Mouse (Mus musculus): ENCODE results near the gene Zfp750. TPM values are rescaled to one million over a fixed set of nuclear protein-coding genes. Genes with fewer than 3 reads are reported as not detected.

The Zfp750 gene
- polyA plus RNA-seq, 1 experiment from 2014 or later, result 0.66 TPM

DNA sequence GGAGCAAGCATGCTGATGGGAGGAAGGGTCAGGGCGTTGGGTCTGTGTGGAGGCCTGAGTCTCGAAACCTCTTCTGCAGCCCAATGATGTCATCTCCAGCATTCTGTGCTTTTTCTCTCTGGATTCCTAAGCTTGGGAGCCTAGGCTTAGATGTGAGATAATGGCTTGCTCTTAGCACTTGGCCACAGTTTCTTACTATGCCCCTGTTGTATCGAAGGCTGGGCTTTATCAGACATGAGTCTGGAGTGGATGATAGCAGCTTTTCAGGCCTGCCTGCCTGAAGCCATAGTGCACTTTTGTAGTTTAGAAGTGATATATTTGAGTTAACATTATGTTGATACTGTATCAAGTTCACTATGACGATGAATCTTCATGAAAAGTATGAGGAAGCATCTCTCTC is 17.6 kb downstream of the Zfp750 start:
- ATAC-seq, result no peak
- Histone ChIP-seq H3K9me3 (ENCODE audit: control insufficient read depth, low read length) (no peaks in the 10 kb centered on the region), H3K4me2 (ENCODE audit: low read length) (no peak overlapping the region), H3K36me3 (ENCODE audit: control insufficient read depth, insufficient read depth) (peaks cover 2% of the 10 kb centered on the region), H3K27me3 (replicated peaks; ENCODE audit: control insufficient read depth, insufficient read depth, low read length) (no peaks in the 10 kb centered on the region), H3K4me3 (replicated peaks; ENCODE audit: low read length) (no peak overlapping the region), H3K9ac (replicated peaks; ENCODE audit: low read depth, low read length) (no peak overlapping the region), H3K27ac (ENCODE audit: low read length) (no peak overlapping the region), H3K4me1 (replicated peaks; ENCODE audit: control insufficient read depth, insufficient read depth, low read length) (no peaks in the 10 kb centered on the region)
- whole genome bisulfite sequencing, result 91% methylated on average over 4 of the region's 4 CpGs

DNA sequence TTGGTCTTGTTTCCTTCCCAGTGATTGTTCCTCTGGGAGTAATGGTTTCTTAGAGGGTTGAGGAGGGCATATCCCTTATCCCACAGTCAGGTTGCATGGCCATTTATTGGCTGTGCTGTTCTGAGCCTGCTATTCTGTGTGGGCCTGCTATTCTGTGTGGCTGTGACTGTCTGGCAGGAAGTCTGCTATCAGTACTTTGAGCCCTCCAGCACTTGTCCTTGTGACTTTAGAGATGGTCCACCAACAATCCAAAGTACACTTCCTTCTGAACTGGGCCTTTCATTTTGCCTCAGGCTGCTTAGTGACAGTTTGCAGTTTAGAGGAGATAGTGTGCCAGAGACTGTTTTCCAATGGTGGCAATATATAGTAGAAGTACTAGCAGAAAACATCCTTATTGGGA is 18.5 kb downstream of the Zfp750 start:
- no peak overlapping the region for H3K27ac ChIP-seq (ENCODE audit: low read length)
- H3K27me3 ChIP-seq (replicated peaks; ENCODE audit: control insufficient read depth, insufficient read depth, low read length), result no peaks in the 10 kb centered on the region
- H3K4me3 ChIP-seq (replicated peaks; ENCODE audit: low read length), result no peak overlapping the region
- no peak overlapping the region for H3K4me2 ChIP-seq (ENCODE audit: low read length)
- H3K36me3 ChIP-seq (ENCODE audit: control insufficient read depth, insufficient read depth), result peaks cover 2% of the 10 kb centered on the region
- no peaks in the 10 kb centered on the region for H3K4me1 ChIP-seq (replicated peaks; ENCODE audit: control insufficient read depth, insufficient read depth, low read length)
- no peak for ATAC-seq
- H3K9ac ChIP-seq (replicated peaks; ENCODE audit: low read depth, low read length), result no peak overlapping the region
- no peaks in the 10 kb centered on the region for H3K9me3 ChIP-seq (ENCODE audit: control insufficient read depth, low read length)

DNA sequence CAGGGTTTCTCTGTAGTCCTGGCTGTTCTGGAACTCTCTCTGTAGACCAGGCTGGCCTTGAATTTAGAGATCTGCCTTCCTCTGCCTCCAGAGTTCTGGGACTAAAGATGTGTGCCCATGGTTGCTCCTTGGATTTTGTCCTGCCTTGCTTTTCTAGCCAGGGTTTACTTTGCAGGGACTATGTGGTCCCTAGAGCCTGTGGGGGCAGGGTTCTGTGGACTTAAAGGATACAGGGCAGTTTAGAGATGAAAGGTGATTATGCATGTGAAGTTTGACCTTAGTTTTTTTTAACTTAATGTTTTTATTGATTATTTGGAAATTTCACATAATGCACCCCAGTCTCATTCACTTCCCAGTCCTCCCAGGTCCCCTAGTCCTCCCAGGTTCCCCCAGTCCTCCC is 28.5 kb downstream of the Zfp750 start:
- H3K4me3 ChIP-seq (replicated peaks; ENCODE audit: low read length), result no peak overlapping the region
- no peak for ATAC-seq
- no peaks in the 10 kb centered on the region for H3K9me3 ChIP-seq (ENCODE audit: control insufficient read depth, low read length)
- H3K27me3 ChIP-seq (replicated peaks; ENCODE audit: control insufficient read depth, insufficient read depth, low read length), result no peaks in the 10 kb centered on the region
- 0 out of 2 replicates have a peak, but pooled peaks cover 2% of the 10 kb centered on the region for H3K36me3 ChIP-seq (ENCODE audit: control insufficient read depth, insufficient read depth)
- H3K27ac ChIP-seq (ENCODE audit: low read length), result no peak overlapping the region
- no peaks in the 10 kb centered on the region for H3K4me1 ChIP-seq (replicated peaks; ENCODE audit: control insufficient read depth, insufficient read depth, low read length)
- H3K9ac ChIP-seq (replicated peaks; ENCODE audit: low read depth, low read length), result no peak overlapping the region
- no peak overlapping the region for H3K4me2 ChIP-seq (ENCODE audit: low read length)

DNA sequence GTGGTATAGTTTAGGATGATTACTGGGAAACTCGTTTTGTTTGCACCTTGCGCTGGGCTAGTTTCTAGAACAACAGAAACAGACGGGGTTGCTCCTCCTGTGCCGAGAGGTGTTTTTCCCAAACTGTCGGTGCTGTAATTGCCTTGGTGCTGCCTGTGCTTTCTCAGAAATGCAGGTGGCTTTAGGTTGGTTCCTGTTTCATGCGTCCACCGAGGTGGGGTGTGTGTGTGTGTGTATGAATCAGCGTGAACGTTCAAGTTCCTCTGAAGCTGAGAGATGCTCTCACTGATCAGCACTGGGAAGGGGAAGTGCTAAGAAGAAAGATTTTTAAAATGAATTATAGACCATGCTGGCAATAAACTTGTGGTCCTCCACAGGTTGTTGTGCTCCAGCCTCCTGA is 33.3 kb downstream of the Zfp750 start:
- no peak for ATAC-seq
- Histone ChIP-seq H3K9ac (replicated peaks; ENCODE audit: low read depth, low read length) (no peak overlapping the region), H3K36me3 (ENCODE audit: control insufficient read depth, insufficient read depth) (no peaks in the 10 kb centered on the region), H3K4me3 (replicated peaks; ENCODE audit: low read length) (no peak overlapping the region), H3K4me1 (replicated peaks; ENCODE audit: control insufficient read depth, insufficient read depth, low read length) (no peaks in the 10 kb centered on the region), H3K4me2 (ENCODE audit: low read length) (no peak overlapping the region), H3K27ac (ENCODE audit: low read length) (no peak overlapping the region), H3K9me3 (ENCODE audit: control insufficient read depth, low read length) (no peaks in the 10 kb centered on the region), H3K27me3 (replicated peaks; ENCODE audit: control insufficient read depth, insufficient read depth, low read length) (no peaks in the 10 kb centered on the region)
- 89% methylated on average over 9 of the region's 9 CpGs for WGBS

DNA sequence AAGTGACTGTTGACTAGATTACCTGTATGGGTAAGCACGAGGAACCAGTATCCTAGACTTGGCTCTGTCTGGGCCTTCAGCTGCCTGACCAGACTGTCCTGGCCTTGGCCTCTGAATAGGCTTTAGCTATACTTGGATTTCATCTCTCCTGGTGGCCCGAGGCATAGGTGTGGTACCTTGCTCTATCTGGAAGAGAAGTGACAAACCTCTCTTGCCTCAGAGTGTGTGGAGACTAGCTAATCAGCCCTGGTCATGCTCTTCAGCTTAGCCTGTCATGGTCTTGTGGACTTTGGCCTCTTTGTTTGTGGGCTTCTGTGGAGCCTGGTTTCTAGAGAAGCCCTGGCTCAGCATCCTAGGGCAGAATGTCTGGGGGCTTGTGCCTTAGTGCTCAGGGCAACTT is 38.0 kb downstream of the Zfp750 start:
- 93% methylated on average over 2 of the region's 2 CpGs for WGBS
- Histone ChIP-seq H3K36me3 (ENCODE audit: control insufficient read depth, insufficient read depth) (no peaks in the 10 kb centered on the region), H3K4me1 (replicated peaks; ENCODE audit: control insufficient read depth, insufficient read depth, low read length) (no peaks in the 10 kb centered on the region)

DNA sequence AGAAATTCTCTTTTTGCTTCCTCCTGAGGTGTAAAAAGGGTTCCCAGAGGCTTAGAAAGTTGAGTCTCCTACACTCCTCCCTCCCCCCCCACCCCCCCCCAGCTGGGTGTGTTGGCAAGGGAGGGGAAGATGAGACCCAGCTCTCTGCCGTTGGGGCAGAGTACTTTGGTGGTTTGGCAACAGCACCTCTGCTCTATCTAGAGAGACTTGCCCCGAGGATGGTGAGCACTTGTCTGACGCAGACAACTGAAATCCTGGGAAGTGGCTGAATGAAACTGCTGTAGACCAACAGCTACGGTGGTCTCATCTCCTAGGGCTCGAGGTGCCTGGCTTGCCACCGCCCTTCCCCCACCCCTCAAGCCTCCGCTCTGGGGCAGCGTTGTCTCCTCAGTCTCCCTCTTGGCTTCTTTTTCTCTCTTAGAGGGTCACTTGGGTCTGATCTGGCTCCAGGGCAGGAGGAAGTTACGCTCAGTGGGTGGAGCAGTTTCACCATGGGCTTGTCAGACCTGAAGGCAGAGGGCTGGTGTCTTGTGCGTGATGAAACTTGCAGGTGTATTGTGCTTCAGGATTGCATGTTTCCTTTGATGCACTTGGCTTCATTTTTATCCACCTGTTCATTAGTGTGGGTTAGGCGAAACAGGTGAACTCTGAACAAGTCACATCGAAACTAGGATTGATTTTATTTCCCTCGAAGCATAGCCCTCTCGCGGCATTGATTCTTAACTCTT is 39.5 kb downstream of the Zfp750 start:
- H3K9ac ChIP-seq (replicated peaks; ENCODE audit: low read depth, low read length), result no peak overlapping the region
- no peak for ATAC-seq
- no peaks in the 10 kb centered on the region for H3K9me3 ChIP-seq (ENCODE audit: control insufficient read depth, low read length)
- H3K4me2 ChIP-seq (ENCODE audit: low read length), result no peak overlapping the region
- no peak overlapping the region for H3K4me3 ChIP-seq (replicated peaks; ENCODE audit: low read length)
- no peaks in the 10 kb centered on the region; the same call in 1 of the 2 replicates for H3K36me3 ChIP-seq (ENCODE audit: control insufficient read depth, insufficient read depth)
- H3K27ac ChIP-seq (ENCODE audit: low read length), result no peak overlapping the region
- H3K4me1 ChIP-seq (replicated peaks; ENCODE audit: control insufficient read depth, insufficient read depth, low read length), result no peaks in the 10 kb centered on the region
- 93% methylated on average over 15 of the region's 15 CpGs for WGBS
- H3K27me3 ChIP-seq (replicated peaks; ENCODE audit: control insufficient read depth, insufficient read depth, low read length), result no peaks in the 10 kb centered on the region

More for the DNA sequence above, 38.0 kb downstream of the Zfp750 start:
- Histone ChIP-seq H3K4me2 (ENCODE audit: low read length) (no peak overlapping the region), H3K9me3 (ENCODE audit: control insufficient read depth, low read length) (no peaks in the 10 kb centered on the region), H3K4me3 (replicated peaks; ENCODE audit: low read length) (no peak overlapping the region), H3K27ac (ENCODE audit: low read length) (no peak overlapping the region), H3K27me3 (replicated peaks; ENCODE audit: control insufficient read depth, insufficient read depth, low read length) (no peaks in the 10 kb centered on the region), H3K9ac (replicated peaks; ENCODE audit: low read depth, low read length) (no peak overlapping the region)
- no peak for ATAC-seq

DNA sequence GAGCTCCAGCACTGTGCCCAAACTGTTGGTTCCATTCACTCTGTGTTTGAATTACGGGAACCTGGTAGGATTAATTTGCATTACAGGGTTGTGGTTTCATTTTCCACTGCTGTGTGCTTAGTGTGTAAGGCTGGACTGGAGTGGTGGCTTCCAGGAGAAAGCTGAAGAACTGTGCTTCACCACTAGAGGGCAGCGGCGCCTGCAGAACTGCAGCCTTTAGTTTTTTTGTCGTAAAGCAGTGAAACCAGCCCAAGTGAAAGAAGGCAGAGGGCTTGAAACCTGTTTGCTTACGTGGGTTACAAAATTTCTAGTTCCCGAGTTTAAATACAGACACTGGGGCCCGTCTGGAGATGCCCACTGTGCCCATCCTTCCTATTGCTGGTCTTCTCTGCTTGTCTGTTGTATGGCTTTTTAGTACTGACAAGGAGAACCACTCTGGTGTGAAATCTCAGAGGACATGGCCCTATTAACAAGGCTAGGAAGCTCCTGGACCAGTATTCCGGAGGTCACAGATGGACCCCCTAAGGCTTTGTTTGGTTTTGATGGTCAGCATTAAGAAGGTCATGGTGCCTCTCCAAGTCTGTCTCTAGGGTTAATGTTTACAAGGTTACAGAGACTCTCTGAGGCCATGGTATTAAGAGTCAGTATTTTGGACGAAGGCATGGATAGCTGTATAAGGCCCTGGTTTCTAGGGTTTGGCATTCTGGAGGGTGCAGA is 43.3 kb downstream of the Zfp750 start:
- Histone ChIP-seq H3K4me3 (replicated peaks; ENCODE audit: low read length) (no peak overlapping the region), H3K36me3 (ENCODE audit: control insufficient read depth, insufficient read depth) (peaks cover 2% of the 10 kb centered on the region; the same call in 1 of the 2 replicates), H3K9ac (replicated peaks; ENCODE audit: low read depth, low read length) (no peak overlapping the region), H3K4me1 (replicated peaks; ENCODE audit: control insufficient read depth, insufficient read depth, low read length) (no peaks in the 10 kb centered on the region), H3K27me3 (replicated peaks; ENCODE audit: control insufficient read depth, insufficient read depth, low read length) (no peaks in the 10 kb centered on the region), H3K4me2 (ENCODE audit: low read length) (no peak overlapping the region), H3K9me3 (ENCODE audit: control insufficient read depth, low read length) (no peaks in the 10 kb centered on the region), H3K27ac (ENCODE audit: low read length) (no peak overlapping the region)
- 0 out of 2 replicates have a peak, but pooled peaks have one; percentile 23 for ATAC-seq
- WGBS, result 34% methylated on average over 9 of the region's 9 CpGs

DNA sequence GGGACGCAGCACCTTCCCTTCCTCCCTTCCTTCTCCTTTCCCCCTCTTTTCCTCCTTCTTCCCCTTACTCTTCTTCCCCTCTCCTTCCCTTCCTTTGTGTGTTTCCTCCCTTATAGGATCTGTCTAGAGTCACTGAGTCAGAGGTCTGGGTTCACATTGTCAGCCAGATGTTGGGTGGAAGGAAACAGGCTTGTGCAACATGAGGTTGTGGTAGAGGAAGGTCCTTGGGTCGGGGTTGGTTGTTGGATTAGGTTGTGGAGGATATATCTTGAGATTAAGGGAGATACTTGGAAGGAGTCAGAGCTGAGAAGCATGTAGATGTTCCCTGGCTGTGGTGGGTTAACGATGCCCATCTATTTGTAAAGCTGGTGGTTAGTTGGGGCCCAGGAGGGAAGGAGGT is 44.3 kb downstream of the Zfp750 start:
- Histone ChIP-seq H3K9ac (replicated peaks; ENCODE audit: low read depth, low read length) (no peak overlapping the region), H3K36me3 (ENCODE audit: control insufficient read depth, insufficient read depth) (peaks cover 2% of the 10 kb centered on the region; the same call in 1 of the 2 replicates), H3K27ac (ENCODE audit: low read length) (no peak overlapping the region), H3K4me3 (replicated peaks; ENCODE audit: low read length) (no peak overlapping the region), H3K4me1 (replicated peaks; ENCODE audit: control insufficient read depth, insufficient read depth, low read length) (no peaks in the 10 kb centered on the region), H3K4me2 (ENCODE audit: low read length) (no peak overlapping the region), H3K9me3 (ENCODE audit: control insufficient read depth, low read length) (no peaks in the 10 kb centered on the region), H3K27me3 (replicated peaks; ENCODE audit: control insufficient read depth, insufficient read depth, low read length) (no peaks in the 10 kb centered on the region)
- whole genome bisulfite sequencing, result 88% methylated on average over 3 of the region's 3 CpGs
- ATAC-seq, result no peak

DNA sequence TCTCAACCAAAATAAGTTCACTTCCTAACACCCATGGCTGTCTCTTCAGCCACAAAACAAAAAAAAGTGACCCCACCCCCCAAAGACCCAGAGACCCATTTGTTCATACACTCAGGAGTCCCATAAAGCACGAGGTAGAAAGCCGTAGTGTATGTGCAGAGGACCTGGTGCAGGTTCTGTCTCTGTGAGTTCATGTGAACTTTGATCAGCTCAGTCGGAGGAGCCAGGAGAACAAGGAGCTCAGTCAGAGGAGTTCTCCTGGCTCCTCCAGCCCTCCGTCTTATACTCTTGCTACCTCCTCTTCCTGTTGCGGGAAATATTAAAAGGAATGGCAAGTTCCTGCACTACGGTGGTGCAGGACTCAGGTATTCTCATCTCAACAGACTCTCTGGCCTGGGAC is 51.7 kb downstream of the Zfp750 start:
- WGBS, result 96% methylated on average over 6 of the region's 6 CpGs
- Histone ChIP-seq H3K36me3 (ENCODE audit: control insufficient read depth, insufficient read depth) (peaks cover 14% of the 10 kb centered on the region), H3K4me1 (replicated peaks; ENCODE audit: control insufficient read depth, insufficient read depth, low read length) (no peaks in the 10 kb centered on the region)

More for the DNA sequence above, 51.7 kb downstream of the Zfp750 start:
- Histone ChIP-seq H3K27ac (ENCODE audit: low read length) (no peak overlapping the region), H3K4me3 (replicated peaks; ENCODE audit: low read length) (no peak overlapping the region), H3K4me2 (ENCODE audit: low read length) (no peak overlapping the region), H3K9ac (replicated peaks; ENCODE audit: low read depth, low read length) (no peak overlapping the region), H3K27me3 (replicated peaks; ENCODE audit: control insufficient read depth, insufficient read depth, low read length) (no peaks in the 10 kb centered on the region), H3K9me3 (ENCODE audit: control insufficient read depth, low read length) (no peaks in the 10 kb centered on the region)
- ATAC-seq, result no peak

Measured in forebrain, embryonic 16.5 days (tissue).